Mouse (Mus musculus): ENCODE measurements around the gene Ak7. TPM values are rescaled to one million over a fixed set of nuclear protein-coding genes. Genes with fewer than 3 reads are reported as not detected.

The Ak7 gene
- total and polyA plus RNA-seq, 3 experiments = 0.13 to 0.51 (median 0.24) TPM

- Histone ChIP-seq H3K79me2 (replicated peaks; ENCODE audit: control insufficient read depth, extremely low read depth, insufficient read depth, poor library complexity, severe bottlenecking) (no peaks in the 10 kb centered on the region), H3K4me1 (ENCODE audit: control insufficient read depth in 1 of 2, insufficient read depth in 2 of 2) (peaks cover 4 to 12% of the 10 kb centered on the region in 2 experiments; a peak in 3 of 4 replicates), H3K9me3 (replicated peaks; ENCODE audit: low read length) (no peaks in the 10 kb centered on the region), H3K9ac (ENCODE audit: insufficient read depth, low read depth) (no peak overlapping the region), H3K36me3 (replicated peaks in 1 of 2; ENCODE audit: control insufficient read depth in 1 of 2, insufficient read depth in 1 of 2, low read length in 1 of 2) (no peaks in the 10 kb centered on the region), H3K27ac (ENCODE audit: insufficient read depth, low read depth) (no peak overlapping the region), H3K4me3 (replicated peaks in 1 of 3; ENCODE audit: low read depth in 2 of 3, low read length in 2 of 3, poor library complexity in 1 of 3) (peak overlapping the region in 1 of 3 experiments; percentile 16), H3K27me3 (replicated peaks) (no peaks in the 10 kb centered on the region), H3K4me2 (ENCODE audit: insufficient read depth, low read depth, poor library complexity, severe bottlenecking) (peak overlapping the region; percentile 13; the same call in 1 of the 2 replicates)
- TF ChIP-seq POLR2A (IDR thresholded peaks at IDR 0.05; ENCODE audit: low read depth, low read length) (no peak), NRF1 (IDR thresholded peaks at IDR 0.05; ENCODE audit: low read depth, low read length) (peak; percentile 86), EP300 (IDR thresholded peaks at IDR 0.05; ENCODE audit: low read length) (no peak), NELFE (IDR thresholded peaks at IDR 0.05; ENCODE audit: low read depth, low read length) (no peak), JUN (IDR thresholded peaks at IDR 0.05; ENCODE audit: insufficient read depth, low read depth, low read length) (no peak), MAX (IDR thresholded peaks at IDR 0.05; ENCODE audit: low read length) (0 out of 2 replicates have a peak, but pooled peaks have one; percentile 24), POLR2AphosphoS2 (IDR thresholded peaks at IDR 0.05; ENCODE audit: low read depth, low read length) (no peak), RAD21 (IDR thresholded peaks at IDR 0.05; ENCODE audit: low read depth, low read length) (no peak), CHD2 (IDR thresholded peaks at IDR 0.05; ENCODE audit: low read length) (no peak)
- dilution Hi-C loops (cut with MboI; ENCODE audit: extremely low pct_ligation_motif_present, extremely low pct_unique_long_range_greater_than_20kb, low sequenced_read_pairs) (no loop called here), in situ Hi-C loops (cut with MboI; ENCODE audit: low pct_ligation_motif_present, low pct_unique_long_range_greater_than_20kb, low sequenced_read_pairs) (no loop called here)
- no peak for DNase-seq (ENCODE audit: extremely low read depth)
Measured at GRCm38 (mm10) chr12:105718616-105719015, 12.8 kb downstream of the Ak7 start.

- dilution Hi-C loops (cut with MboI; ENCODE audit: extremely low pct_ligation_motif_present, extremely low pct_unique_long_range_greater_than_20kb, low sequenced_read_pairs) = no loop called here
- Histone ChIP-seq H3K27ac (ENCODE audit: insufficient read depth, low read depth) (no peak overlapping the region), H3K4me2 (ENCODE audit: insufficient read depth, low read depth, poor library complexity, severe bottlenecking) (no peak overlapping the region), H3K9ac (ENCODE audit: insufficient read depth, low read depth) (no peak overlapping the region), H3K36me3 (replicated peaks in 1 of 2; ENCODE audit: control insufficient read depth in 1 of 2, insufficient read depth in 1 of 2, low read length in 1 of 2) (no peaks in the 10 kb centered on the region), H3K4me3 (replicated peaks in 1 of 3; ENCODE audit: low read depth in 2 of 3, low read length in 2 of 3, poor library complexity in 1 of 3) (no peak overlapping the region), H3K9me3 (replicated peaks; ENCODE audit: low read length) (no peaks in the 10 kb centered on the region), H3K79me2 (replicated peaks; ENCODE audit: control insufficient read depth, extremely low read depth, insufficient read depth, poor library complexity, severe bottlenecking) (no peaks in the 10 kb centered on the region), H3K27me3 (replicated peaks) (no peaks in the 10 kb centered on the region), H3K4me1 (ENCODE audit: control insufficient read depth in 1 of 2, insufficient read depth in 2 of 2) (peaks cover 8 to 26% of the 10 kb centered on the region in 2 experiments; a peak in 3 of 4 replicates)
- in situ Hi-C loops (cut with MboI; ENCODE audit: low pct_ligation_motif_present, low pct_unique_long_range_greater_than_20kb, low sequenced_read_pairs) = loop anchor here (10.0 kb wide), 1 partner anchor 225 kb away; no protein-coding TSS in a partner anchor
- no peak for DNase-seq (ENCODE audit: extremely low read depth)
- TF ChIP-seq NELFE (IDR thresholded peaks at IDR 0.05; ENCODE audit: low read depth, low read length) (no peak), BHLHE40 (IDR thresholded peaks at IDR 0.05; ENCODE audit: low read depth, low read length) (no peak), ELF1 (IDR thresholded peaks at IDR 0.05; ENCODE audit: low read depth, low read length) (no peak), JUN (IDR thresholded peaks at IDR 0.05; ENCODE audit: insufficient read depth, low read depth, low read length) (no peak), SMC3 (IDR thresholded peaks at IDR 0.05; ENCODE audit: low read depth, low read length) (no peak), KAT2A (IDR thresholded peaks at IDR 0.05; ENCODE audit: insufficient replicate concordance, low read length) (no peak), CTCF (conservative IDR thresholded peaks at IDR 0.05 in 1 of 2, IDR thresholded peaks at IDR 0.05 in 1 of 2; ENCODE audit: low read depth in 2 of 2, low read length in 2 of 2) (no peak)
Measured at GRCm38 (mm10) chr12:105720196-105720595, 14.4 kb downstream of the Ak7 start.
